Mouse (Mus musculus): ENCODE results near the gene Gm21818. TPM values are rescaled to one million over a fixed set of nuclear protein-coding genes. Genes with fewer than 3 reads are reported as not detected.
"Not testable (repeated sequence)": the region's sequence is repeated elsewhere in the genome, so short reads cannot be mapped to it uniquely, and the experiment has no call there.

Gm21818 gene
- not detected in 2 replicates for polyA plus RNA-seq (2014; fragmentation: Nextera tagmentation; extraction: Ambion mirVana)

DNA sequence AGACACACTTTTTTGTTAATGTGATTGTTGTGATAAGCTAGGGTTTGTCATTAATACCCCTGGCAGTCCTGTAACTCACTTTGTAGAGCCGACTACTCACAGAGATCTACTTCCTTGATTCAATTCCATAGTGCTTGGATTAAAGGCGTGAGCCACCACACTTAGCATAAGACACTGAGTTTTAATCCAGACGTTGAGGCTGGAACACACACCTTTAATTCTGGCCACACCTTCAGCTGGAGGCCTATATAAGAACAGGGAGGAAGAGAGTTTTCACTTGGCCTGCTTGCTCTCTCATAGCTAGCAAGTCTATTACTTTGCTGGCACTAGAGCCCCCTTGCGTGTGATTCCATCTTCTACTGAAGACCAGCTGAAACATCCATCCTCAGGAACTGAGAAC, at the start of gene Gm21818:
Gm21818 (plus strand) TSS at position 301 of the 400 bp plus-strand sequence.
- not testable (repeated sequence) for H3K27ac ChIP-seq (replicated peaks; ENCODE audit: low read depth, low read length); H3K27me3 ChIP-seq (ENCODE audit: control insufficient read depth, insufficient read depth, low read length); H3K9me3 ChIP-seq (ENCODE audit: control insufficient read depth, low read length); H3K36me3 ChIP-seq (ENCODE audit: control insufficient read depth, insufficient read depth, low read length); DNase-seq (ENCODE audit: low spot score); H3K4me2 ChIP-seq (ENCODE audit: low read depth, severe bottlenecking); H3K9ac ChIP-seq (ENCODE audit: low read length); H3K4me3 ChIP-seq (ENCODE audit: low read depth, low read length); ATAC-seq (ENCODE audit: insufficient number of reproducible peaks, low FRiP score, low TSS enrichment, low read depth); H3K4me1 ChIP-seq (ENCODE audit: control insufficient read depth, insufficient read depth, low read length)
- WGBS: 78% methylated on average over 4 of the region's 4 CpGs

DNA sequence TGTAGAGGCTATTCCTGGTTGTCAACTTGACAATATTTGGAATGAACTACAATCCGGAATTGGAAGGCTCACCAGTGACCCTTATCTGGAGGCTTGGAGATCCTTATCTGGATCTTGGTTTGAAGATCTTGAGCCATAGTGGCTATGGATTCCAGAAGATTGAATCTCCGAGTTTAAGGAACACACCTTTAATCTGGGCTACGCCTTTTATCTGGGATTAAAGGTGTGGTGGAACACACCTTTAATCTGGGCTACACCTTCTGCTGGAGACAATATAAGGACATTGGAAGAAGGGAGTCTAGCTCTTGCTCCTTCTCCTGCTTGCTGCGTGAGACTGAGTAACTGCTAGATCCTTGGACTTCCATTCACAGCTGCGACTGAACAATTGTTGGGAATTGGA, 32.3 kb upstream of the Gm21818 start, which contains the start of gene Gm20767:
Gm20767 (plus strand) TSS at position 301 of the 400 bp plus-strand sequence.
- H3K4me3 ChIP-seq (ENCODE audit: low read depth, low read length); H3K4me1 ChIP-seq (ENCODE audit: control insufficient read depth, insufficient read depth, low read length); H3K9me3 ChIP-seq (ENCODE audit: control insufficient read depth, low read length); ATAC-seq (ENCODE audit: insufficient number of reproducible peaks, low FRiP score, low TSS enrichment, low read depth); H3K4me2 ChIP-seq (ENCODE audit: low read depth, severe bottlenecking); DNase-seq (ENCODE audit: low spot score); H3K27me3 ChIP-seq (ENCODE audit: control insufficient read depth, insufficient read depth, low read length); H3K36me3 ChIP-seq (ENCODE audit: control insufficient read depth, insufficient read depth, low read length); H3K9ac ChIP-seq (ENCODE audit: low read length); H3K27ac ChIP-seq (replicated peaks; ENCODE audit: low read depth, low read length): not testable (repeated sequence)
- 100% methylated on average over 1 of the region's 5 CpGs for WGBS

GRCm38 (mm10) chr13:120142348-120142747, 29.9 kb upstream of the Gm21818 start:
- 78% methylated on average over 2 of the region's 3 CpGs for WGBS
- ATAC-seq (ENCODE audit: insufficient number of reproducible peaks, low FRiP score, low TSS enrichment, low read depth): not testable (repeated sequence)

GRCm38 (mm10) chr13:120149660-120150407, 22.4 kb upstream of the Gm21818 start:
- H3K36me3 ChIP-seq (ENCODE audit: control insufficient read depth, insufficient read depth, low read length); DNase-seq (ENCODE audit: low spot score); H3K9ac ChIP-seq (ENCODE audit: low read length); H3K27ac ChIP-seq (replicated peaks; ENCODE audit: low read depth, low read length); ATAC-seq (ENCODE audit: insufficient number of reproducible peaks, low FRiP score, low TSS enrichment, low read depth); H3K4me3 ChIP-seq (ENCODE audit: low read depth, low read length); H3K9me3 ChIP-seq (ENCODE audit: control insufficient read depth, low read length); H3K4me1 ChIP-seq (ENCODE audit: control insufficient read depth, insufficient read depth, low read length); H3K27me3 ChIP-seq (ENCODE audit: control insufficient read depth, insufficient read depth, low read length); H3K4me2 ChIP-seq (ENCODE audit: low read depth, severe bottlenecking): not testable (repeated sequence)
- 64% methylated on average over 3 of the region's 4 CpGs for WGBS

More at GRCm38 (mm10) chr13:120142348-120142747, 29.9 kb upstream of the Gm21818 start:
- H3K4me2 ChIP-seq (ENCODE audit: low read depth, severe bottlenecking); H3K27ac ChIP-seq (replicated peaks; ENCODE audit: low read depth, low read length); H3K4me1 ChIP-seq (ENCODE audit: control insufficient read depth, insufficient read depth, low read length); H3K9me3 ChIP-seq (ENCODE audit: control insufficient read depth, low read length); H3K36me3 ChIP-seq (ENCODE audit: control insufficient read depth, insufficient read depth, low read length); H3K27me3 ChIP-seq (ENCODE audit: control insufficient read depth, insufficient read depth, low read length); DNase-seq (ENCODE audit: low spot score); H3K9ac ChIP-seq (ENCODE audit: low read length); H3K4me3 ChIP-seq (ENCODE audit: low read depth, low read length): not testable (repeated sequence)

DNA sequence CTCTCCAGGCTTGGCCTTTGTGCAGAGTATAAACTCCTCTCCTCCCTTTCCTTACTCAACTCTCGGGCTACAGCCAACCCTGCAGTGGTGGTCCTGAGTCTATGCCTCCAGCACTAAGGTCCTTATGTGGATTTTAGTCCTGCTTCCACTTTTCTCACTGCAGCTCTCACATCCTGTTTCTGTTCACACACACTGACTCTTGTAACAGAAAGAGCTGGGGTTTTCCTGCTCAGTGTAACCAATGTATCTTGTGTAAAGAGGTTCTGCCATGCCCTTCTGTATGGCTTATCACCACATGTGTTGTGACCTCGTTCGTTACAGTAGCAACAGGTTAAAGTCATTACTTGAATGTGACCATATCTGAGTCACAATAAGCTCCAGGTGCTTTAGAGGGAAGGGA, 21.6 kb upstream of the Gm21818 start:
- H3K36me3 ChIP-seq (ENCODE audit: control insufficient read depth, insufficient read depth, low read length); H3K4me1 ChIP-seq (ENCODE audit: control insufficient read depth, insufficient read depth, low read length); H3K4me3 ChIP-seq (ENCODE audit: low read depth, low read length); H3K27ac ChIP-seq (replicated peaks; ENCODE audit: low read depth, low read length); H3K27me3 ChIP-seq (ENCODE audit: control insufficient read depth, insufficient read depth, low read length); ATAC-seq (ENCODE audit: insufficient number of reproducible peaks, low FRiP score, low TSS enrichment, low read depth); DNase-seq (ENCODE audit: low spot score); H3K9ac ChIP-seq (ENCODE audit: low read length); H3K9me3 ChIP-seq (ENCODE audit: control insufficient read depth, low read length); H3K4me2 ChIP-seq (ENCODE audit: low read depth, severe bottlenecking): not testable (repeated sequence)
- 67% methylated on average over 3 of the region's 3 CpGs for WGBS

DNA sequence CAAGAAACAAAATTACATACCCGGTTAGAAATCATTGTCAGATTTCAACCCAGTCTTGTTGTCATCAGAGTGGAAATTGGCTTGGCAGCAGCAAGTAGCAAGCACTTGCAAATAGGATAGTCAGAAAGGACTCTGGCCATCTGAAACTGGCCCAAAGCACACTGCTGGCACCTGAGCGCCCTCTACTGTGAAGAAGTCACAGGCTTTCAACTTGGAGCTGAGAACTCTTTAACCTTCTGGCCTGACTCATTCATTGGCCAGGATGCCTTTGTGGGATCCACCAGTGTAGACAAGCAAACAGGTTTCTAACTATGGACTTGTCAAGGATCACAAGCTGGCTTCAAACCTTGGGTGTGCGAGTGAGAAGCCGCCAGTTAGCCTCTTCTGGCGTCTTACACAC, 3.9 kb upstream of the Gm21818 start:
- H3K27ac ChIP-seq (replicated peaks; ENCODE audit: low read depth, low read length); DNase-seq (ENCODE audit: low spot score); H3K4me1 ChIP-seq (ENCODE audit: control insufficient read depth, insufficient read depth, low read length); H3K9ac ChIP-seq (ENCODE audit: low read length); H3K9me3 ChIP-seq (ENCODE audit: control insufficient read depth, low read length); H3K27me3 ChIP-seq (ENCODE audit: control insufficient read depth, insufficient read depth, low read length); ATAC-seq (ENCODE audit: insufficient number of reproducible peaks, low FRiP score, low TSS enrichment, low read depth); H3K4me2 ChIP-seq (ENCODE audit: low read depth, severe bottlenecking); H3K36me3 ChIP-seq (ENCODE audit: control insufficient read depth, insufficient read depth, low read length); H3K4me3 ChIP-seq (ENCODE audit: low read depth, low read length): not testable (repeated sequence)
- 45% methylated on average over 5 of the region's 5 CpGs for WGBS

DNA sequence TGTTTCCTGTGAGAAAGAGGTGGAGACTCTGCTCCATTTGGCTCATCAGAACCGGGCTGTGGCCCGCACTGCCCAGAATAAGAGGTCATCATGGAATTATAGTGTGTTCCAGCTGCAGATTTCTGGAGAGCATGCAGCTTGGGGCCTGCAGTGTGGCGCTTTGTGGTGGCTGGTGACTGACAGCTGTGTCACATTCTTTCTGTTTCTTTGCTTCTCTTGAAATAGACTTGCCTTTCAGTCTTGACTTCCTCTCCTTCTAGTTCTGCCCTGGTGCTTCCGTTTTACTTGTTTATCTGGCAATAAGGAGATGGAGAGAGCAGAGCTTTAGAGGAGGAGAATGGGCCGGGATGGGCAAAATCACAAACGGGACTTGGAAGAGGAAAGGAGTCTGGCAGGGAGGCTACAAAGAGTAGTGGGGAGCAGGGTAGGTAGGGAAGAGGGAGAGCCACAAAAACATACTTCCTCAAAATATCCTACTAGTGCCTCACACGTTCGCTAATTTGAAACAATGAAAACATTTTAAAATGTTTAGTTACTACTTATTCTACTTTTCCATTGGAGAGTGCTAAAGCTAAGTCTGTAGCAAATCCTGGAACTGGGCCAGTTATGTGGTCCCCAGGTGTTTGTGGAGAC, 24.1 kb downstream of the Gm21818 start:
- not testable (repeated sequence) for H3K4me1 ChIP-seq (ENCODE audit: control insufficient read depth, insufficient read depth, low read length); H3K4me2 ChIP-seq (ENCODE audit: low read depth, severe bottlenecking); H3K27me3 ChIP-seq (ENCODE audit: control insufficient read depth, insufficient read depth, low read length); DNase-seq (ENCODE audit: low spot score); H3K4me3 ChIP-seq (ENCODE audit: low read depth, low read length); ATAC-seq (ENCODE audit: insufficient number of reproducible peaks, low FRiP score, low TSS enrichment, low read depth); H3K9me3 ChIP-seq (ENCODE audit: control insufficient read depth, low read length); H3K9ac ChIP-seq (ENCODE audit: low read length); H3K27ac ChIP-seq (replicated peaks; ENCODE audit: low read depth, low read length); H3K36me3 ChIP-seq (ENCODE audit: control insufficient read depth, insufficient read depth, low read length)
- WGBS: 83% methylated on average over 7 of the region's 8 CpGs

- not testable (repeated sequence) for H3K36me3 ChIP-seq (ENCODE audit: control insufficient read depth, insufficient read depth, low read length); ATAC-seq (ENCODE audit: insufficient number of reproducible peaks, low FRiP score, low TSS enrichment, low read depth); H3K9ac ChIP-seq (ENCODE audit: low read length); H3K4me1 ChIP-seq (ENCODE audit: control insufficient read depth, insufficient read depth, low read length); DNase-seq (ENCODE audit: low spot score); H3K27ac ChIP-seq (replicated peaks; ENCODE audit: low read depth, low read length); H3K27me3 ChIP-seq (ENCODE audit: control insufficient read depth, insufficient read depth, low read length); H3K4me3 ChIP-seq (ENCODE audit: low read depth, low read length); H3K4me2 ChIP-seq (ENCODE audit: low read depth, severe bottlenecking); H3K9me3 ChIP-seq (ENCODE audit: control insufficient read depth, low read length)
- WGBS: no CpG with 5 or more reads among the region's 2 CpGs
Observed at GRCm38 (mm10) chr13:120215847-120216246, 43.6 kb downstream of the Gm21818 start, which contains the start of gene Gm21762. Gm21762 (minus strand) TSS chr13:120215947.

All from limb, embryonic 11.5 days (tissue).